Mouse (Mus musculus) thymus, adult 2 months (tissue): ENCODE measurements around the gene Slc10a4.

ENCODE experiments used
- CTCF ChIP-seq: fragments of 200-500 bp; IDR thresholded peaks from 2 replicates; pipeline ENCODE4 v1.5.1; 2012; ENCODE audit warnings: mild to moderate bottlenecking, control low read depth, low read length, moderate library complexity, borderline replicate concordance; ENCODE audit not compliant: control insufficient read depth, poor library complexity, insufficient read depth; ENCODE audit errors: extremely low read depth
- POLR2A ChIP-seq: fragments of 200-500 bp; IDR thresholded peaks from 2 replicates; pipeline ENCODE4 v1.6.1; 2012; ENCODE audit warnings: mild to moderate bottlenecking, low read length, control low read depth, moderate library complexity; ENCODE audit not compliant: control insufficient read depth, poor library complexity, insufficient read depth; ENCODE audit errors: extremely low read depth

DNA sequence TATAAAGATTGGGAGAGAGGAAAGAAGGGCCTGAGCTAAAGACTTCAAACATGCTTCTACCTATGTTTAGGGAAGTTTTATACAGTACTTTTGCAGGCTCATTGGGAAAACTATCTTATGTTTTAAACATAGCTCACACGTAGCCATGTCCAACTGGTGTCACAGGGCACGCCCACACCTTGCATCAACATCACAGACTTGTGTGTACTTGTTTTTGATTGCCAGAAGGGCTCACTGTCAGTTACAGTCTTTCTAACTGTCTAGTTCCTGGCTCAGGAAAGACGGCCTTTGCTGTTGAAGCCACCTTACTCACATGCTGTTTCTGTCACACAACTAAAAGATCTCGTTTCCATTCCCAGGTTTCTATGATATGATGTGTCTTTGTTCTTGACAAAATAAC is 30.1 kb upstream of the Slc10a4 start:
- no peak for TF ChIP-seq POLR2A
- no peak for TF ChIP-seq CTCF
